Mouse (Mus musculus) spleen, postnatal 14 days (tissue): Measurements from ENCODE around the gene Invs.

Experiments used
- DNase-seq, 2 experiments: peaks; one replicate each; pipeline ENCODE4 v3.0.0; 2021 to 2022; ENCODE audit warnings: low spot score in 2 of 2

Gene Invs

GRCm38 (mm10) chr4:48279498-48280134, at the start of gene Invs, which contains the start of gene Erp44:
TSS of gene Invs (plus strand) at chr4:48279760.
TSS of gene Erp44 (minus strand) at chr4:48279558.
- peak; percentile 75 to 85 for DNase-seq

DNA sequence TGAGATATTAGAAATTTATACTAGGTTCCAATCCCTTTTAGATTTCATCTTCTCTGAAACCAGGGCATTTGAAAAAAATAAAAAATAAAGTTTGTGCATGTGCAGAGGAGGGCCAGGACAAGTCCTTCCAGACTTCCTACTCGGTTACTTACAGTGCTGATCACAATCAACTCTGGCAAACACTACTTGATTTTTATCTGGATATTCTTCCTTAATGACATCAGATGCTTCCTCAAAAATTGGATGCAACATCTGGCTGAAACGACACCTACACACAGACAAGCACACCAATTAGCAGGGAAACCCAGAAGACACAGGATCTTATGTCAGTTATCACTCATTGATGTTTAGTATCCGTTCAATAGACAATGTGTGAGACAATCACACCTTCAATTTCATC, 42.8 kb upstream of the Invs start:
- no peak for DNase-seq

GRCm38 (mm10) chr4:48239046-48239445, 40.5 kb upstream of the Invs start:
- DNase-seq: no peak

- peak in 1 of 2 experiments; percentile 6 for DNase-seq
Measured at GRCm38 (mm10) chr4:48242482-48242881, 37.1 kb upstream of the Invs start.

DNA sequence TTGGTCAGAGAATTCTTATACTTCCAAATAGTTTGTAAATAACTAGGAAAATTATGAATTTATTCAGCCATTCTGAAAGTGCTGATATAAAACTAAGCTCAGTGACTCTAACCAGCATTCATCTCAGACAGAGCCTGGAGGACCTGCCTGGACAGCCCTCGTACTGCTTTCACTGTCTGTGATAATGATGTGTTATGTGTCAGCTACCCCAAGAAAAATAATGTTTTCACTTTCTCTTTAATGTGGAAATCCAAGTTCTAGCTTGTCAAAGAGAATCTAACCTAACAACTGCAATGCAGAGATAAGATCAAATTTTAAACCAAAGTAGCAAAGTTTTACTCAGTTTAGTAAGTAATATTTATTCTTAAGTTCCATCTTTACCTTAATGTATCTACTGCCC, 35.8 kb upstream of the Invs start:
- DNase-seq: no peak

DNA sequence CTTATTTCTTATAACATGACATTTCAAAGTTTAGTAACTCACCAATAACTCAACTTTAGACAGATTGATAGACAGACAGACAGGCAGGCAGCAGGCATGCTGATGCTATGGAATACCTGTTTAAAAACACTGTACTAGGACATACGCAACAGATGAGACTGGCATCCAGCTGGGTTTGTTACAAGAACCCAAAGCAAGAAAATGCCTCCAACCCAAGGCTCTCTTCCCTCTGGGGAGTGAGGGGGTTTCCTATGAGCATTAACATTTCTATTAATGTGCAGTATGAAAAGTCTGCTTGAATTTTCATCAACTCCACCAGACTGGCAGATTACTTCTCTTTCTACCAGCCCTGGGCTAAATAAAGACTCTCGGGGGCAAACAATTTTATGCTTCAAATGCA, 35.3 kb upstream of the Invs start:
- no peak for DNase-seq

GRCm38 (mm10) chr4:48253266-48253665, 26.3 kb upstream of the Invs start:
- no peak for DNase-seq

DNA sequence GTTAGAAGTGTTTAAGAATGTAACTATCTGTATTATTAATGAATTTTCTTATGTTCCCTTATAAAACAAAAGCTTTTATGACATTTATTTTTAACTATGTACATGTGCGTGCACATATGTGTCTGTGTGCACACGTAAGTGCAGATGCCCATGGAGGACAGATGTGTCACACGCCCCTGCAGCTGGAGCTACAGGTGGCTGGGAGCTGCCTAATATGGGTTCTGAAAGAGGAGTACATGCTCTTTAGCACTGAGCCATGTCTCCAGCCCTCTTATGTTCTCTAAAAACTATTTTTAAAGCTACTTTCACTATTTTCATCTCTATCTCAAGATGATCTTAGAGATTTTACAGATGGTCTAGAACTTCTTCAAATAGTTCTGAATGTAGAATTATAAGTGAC, 21.5 kb upstream of the Invs start:
- no peak for DNase-seq

DNA sequence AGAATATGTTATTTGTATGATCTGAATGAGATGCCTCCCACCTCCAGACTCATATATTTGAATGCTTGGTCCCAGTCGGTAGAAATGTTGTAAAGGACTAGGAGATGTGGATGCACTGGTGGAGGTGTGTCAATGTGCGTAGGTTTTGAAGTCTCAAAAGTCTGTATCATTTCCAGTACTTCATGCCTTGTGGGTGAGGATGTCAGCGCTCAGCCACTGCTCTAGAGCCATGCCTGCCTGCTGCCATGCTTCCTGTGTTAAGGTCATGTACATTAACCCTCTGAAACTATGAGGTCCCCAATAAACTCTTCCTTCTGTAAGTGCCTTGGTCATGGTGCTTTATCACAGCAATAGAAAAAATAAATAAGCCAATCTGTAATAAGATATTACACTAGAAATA, 11.9 kb upstream of the Invs start:
- DNase-seq: no peak

GRCm38 (mm10) chr4:48268127-48268526, 11.4 kb upstream of the Invs start:
- no peak for DNase-seq

DNA sequence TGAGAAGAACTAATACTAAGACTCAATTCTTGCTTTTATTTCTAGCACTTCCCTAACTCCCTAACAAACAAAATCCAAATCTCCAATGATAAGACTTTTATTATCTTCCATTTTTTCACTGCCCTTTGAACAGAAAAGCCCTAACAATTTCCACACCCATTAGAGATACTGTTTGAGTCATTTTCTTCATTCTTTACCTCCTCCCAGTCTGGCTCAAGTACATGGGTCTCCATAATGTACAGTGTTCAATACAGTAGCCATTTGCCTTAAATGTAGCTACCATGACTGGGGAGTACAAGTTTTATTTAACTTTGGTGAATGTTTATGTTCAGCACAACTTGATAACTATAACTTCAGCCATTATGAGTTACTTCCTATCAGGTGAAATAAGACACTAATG, 9.0 kb upstream of the Invs start:
- DNase-seq: no peak

DNA sequence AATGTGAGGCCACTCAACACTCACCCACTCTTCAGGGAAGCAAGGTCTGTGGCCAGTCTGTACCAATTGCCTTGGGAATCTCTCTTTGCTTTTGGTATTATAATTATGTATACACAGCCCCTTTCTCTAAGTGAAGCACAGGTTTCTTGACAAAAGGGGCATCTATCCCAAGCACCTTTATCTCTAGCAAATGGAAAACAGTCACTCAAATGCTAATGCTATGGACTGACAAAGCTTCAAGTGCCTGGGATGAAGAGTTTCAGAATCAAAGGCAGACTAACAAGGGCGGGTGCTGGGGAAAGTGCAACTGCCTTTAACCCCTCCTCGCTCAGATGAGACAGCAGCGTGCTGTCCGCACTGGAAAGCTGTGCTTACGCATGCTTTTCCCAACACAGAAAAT, 7.7 kb upstream of the Invs start:
- no peak for DNase-seq

DNA sequence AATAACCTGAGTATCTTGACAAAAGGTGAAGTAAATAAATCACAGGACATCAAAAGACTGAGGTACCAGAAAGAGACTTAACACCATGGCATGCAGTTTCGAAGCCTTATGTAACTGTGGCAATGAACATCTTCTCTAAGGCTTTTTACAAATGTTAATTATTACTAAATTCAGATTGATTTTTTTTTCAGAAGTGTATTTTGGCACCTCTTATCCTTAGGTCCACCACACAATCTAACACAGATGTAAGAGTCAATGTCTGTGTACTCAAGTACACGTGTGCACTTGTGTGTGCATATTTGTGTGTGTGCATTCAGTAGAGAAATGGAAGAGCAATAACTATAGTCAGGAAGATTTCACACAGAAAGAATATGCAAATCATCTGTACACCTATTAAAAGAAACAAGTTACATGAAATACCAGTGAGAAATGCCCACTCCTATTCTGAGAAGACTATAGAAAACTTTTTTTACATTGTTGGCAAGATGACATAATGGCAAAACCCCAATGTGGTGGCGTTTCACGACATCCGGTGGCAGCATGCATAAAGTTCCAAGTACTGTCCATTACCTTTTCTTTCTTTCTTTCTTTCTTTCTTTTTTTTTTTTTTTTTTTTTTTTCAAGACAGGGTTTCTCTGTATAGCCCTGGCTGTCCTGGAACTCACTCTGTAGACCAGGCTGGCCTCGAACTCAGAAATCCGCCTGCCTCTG, 6.3 kb upstream of the Invs start:
- DNase-seq: no peak

GRCm38 (mm10) chr4:48275736-48276135, 3.8 kb upstream of the Invs start:
- no peak for DNase-seq

GRCm38 (mm10) chr4:48277011-48277410, 2.5 kb upstream of the Invs start:
- no peak for DNase-seq

- DNase-seq: no peak
Measured at GRCm38 (mm10) chr4:48278757-48279497, 633 bp upstream of the Invs start.

GRCm38 (mm10) chr4:48281121-48281520, 1.6 kb downstream of the Invs start:
- DNase-seq: no peak

GRCm38 (mm10) chr4:48287086-48287757, 7.7 kb downstream of the Invs start:
- DNase-seq: no peak

GRCm38 (mm10) chr4:48314814-48315213, 35.3 kb downstream of the Invs start:
- DNase-seq: no peak

DNA sequence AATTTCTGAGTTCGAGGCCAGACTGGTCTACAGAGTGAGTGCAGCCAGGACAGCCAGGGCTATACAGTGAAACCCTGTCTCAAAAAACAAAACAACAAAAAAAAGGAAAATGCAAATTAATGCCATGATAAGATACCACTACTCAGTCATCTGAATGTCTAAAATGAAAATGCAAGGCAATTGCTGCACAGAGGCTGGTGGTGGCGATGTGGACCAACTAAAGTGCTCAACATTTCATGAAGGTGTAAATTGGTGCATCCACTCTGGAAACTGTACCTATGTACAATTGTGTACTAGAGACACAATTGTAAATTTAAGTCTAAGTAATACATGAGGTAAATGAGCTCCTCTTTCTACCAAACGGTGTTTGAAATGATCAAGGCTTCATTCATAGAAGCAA, 36.5 kb downstream of the Invs start:
- no peak for DNase-seq

DNA sequence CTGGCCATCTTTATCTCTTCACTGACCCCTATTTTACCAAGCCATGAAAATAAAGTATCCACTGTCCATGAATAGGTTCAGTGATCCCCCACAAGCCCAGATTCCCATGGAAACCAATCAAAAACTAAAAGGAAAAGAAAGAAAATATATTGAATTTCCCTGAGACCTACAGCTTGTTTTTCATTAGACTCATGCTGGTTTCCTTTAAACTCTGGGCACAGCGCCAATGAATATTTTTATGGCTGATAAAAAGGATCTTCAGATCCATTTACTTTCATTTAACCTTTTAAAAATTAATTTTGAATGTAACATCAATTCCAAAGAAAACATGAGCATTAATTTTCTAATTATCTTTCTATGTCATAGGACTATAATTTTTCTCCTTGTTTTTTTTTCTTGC, 41.7 kb downstream of the Invs start:
- no peak for DNase-seq

DNA sequence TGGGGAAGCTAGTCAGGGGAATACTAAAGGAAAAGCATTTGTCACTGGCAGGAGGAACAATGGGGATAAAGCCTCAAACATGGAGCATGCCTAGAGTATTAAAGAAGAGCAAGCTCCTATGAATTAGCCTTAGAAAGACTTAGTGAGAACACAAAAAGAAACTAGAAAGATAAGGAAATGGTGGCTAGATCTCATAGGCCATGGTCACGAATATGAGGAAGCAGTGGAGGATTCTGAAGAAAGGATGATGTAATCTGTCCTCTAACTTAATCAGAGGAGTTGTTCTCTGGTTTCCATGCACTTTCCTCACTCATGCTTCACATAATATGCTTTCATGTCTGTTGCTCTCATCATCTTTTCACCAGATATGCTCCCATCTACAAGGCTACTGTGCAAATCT, 42.5 kb downstream of the Invs start:
- no peak for DNase-seq
